Mouse (Mus musculus) CH12F3 (cell line): Measurements from ENCODE around the gene Pex14.

Source experiments
- in situ Hi-C: fragments of 300-500 bp; cut with MboI; formaldehyde crosslinking; loops from 2 replicates; pipeline ENCODE4 v1.14.3; 2020; ENCODE audit warnings: low sequenced_read_pairs

Gene Pex14

DNA sequence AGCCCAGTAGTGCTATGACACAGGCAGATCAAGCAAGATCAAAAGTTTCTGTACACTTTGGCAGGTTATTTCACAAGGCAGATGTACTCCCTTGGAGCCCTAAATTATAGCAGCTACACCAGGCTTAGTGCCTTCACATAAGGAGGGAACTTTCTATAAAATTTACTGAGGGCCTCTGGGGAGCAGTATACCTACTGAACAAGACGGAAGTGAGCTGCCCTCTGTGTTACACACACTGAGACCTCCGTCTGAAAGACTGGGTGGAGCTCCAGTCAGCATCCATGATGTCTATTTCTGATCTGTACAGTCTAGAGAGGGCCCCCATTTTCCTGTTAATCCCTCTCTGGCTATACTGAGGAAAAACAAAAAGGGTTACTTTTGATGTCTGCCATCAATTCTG is 109.6 kb downstream of the Pex14 start:
- in situ Hi-C loops: no loop called here

DNA sequence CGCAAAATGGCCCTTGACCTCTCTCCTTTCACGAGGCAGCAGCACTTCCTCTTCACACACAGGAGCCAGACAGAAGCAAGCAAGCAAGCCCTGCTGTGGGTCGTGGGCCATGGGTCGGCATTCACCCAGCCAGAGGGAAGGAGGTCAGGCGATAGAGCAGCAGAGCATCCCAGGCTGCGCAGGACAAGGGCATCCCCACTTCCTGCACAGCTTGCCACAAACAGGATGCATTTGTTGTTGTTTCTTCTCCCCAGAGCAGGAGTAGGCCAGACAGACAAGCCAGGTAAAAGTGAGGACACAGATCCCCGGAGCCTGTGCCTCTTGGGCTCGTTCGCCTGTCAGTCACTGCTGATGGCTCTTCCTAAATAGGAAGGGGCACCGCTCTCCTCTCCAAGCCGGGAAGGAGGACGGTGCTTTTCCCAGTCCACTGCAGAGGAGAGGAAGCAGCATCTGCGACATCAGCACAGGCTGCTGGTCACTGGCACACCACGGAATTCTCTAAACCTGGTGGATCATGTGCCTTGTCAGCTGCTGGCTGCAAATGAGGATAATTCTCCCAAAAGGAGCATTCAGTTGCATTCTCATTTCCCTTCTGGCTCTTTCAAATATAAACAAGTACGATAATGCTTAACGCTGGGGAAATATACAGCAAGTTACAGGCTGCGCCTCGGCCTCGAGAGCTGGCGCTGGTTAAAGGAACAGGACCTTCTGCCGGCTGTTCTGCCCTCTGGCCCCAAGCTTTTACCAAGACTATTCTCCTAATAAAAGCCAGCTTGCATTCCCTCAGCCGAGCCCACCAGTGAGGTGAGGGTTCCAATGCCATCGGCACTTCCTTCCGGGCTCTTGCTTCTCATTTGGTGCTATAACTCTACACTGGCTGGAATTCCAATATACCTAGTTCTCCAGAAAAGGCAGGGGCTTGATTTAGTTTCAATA is 113.9 kb downstream of the Pex14 start:
- in situ Hi-C loops: no loop called here

DNA sequence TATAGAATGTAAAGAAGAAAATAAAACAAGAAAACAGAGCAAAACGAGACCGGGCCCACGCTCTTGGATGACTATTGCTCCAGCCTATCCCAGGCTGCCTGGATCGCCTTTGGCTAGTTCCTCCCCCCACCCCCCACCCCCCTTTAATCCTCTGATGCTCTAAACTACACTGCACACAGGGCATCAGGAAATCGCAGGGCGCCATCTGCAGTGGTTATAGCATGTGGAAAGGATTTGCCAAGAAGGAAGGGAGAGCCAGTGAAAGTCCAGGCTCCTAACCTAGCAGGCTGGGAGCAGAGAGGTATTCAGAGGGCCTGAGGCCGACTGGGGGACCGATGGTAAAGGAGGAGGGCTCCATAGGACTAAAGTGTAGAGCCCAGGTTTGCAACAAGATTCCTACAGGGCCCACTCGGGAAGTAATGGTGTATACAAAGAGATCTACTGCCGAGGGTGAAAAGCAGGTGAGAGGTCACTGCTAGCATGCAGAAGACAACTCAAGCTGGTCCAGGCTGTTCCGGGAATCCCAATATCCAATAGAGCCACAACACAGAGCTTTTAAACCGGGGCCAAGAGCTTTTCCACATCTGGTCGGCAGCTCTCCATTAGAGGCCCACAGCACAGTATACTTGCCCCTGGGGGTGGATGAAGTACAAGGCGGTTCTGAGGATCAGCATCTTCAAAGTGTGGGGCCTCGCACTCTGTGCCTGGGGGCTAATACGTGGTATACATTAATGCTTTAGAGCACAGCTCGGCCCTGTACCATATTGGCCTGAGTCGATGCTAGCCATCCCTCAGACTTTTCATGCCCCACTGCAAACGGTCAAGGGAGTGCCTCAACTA is 114.8 kb downstream of the Pex14 start:
- in situ Hi-C loops: no loop called here

DNA sequence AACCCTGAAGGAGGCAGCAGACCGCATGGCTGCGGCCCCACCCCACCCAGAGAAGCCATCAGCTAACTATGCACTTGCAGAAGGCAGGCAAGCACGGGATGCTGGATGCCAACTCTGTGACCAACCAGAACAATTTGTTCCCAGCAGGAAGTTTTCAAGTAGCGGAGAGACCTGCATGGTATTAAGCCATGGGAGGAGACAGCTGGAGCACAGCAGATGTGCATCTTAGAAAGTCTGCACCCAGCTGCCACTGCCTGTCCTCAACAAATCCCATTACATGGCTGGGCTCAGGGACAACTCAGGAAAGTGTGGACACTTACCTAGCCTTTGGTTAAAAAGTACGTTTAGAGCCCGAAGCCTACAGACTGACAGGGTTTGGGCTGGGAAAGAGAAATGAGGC is 117.4 kb downstream of the Pex14 start:
- in situ Hi-C loops: no loop called here

DNA sequence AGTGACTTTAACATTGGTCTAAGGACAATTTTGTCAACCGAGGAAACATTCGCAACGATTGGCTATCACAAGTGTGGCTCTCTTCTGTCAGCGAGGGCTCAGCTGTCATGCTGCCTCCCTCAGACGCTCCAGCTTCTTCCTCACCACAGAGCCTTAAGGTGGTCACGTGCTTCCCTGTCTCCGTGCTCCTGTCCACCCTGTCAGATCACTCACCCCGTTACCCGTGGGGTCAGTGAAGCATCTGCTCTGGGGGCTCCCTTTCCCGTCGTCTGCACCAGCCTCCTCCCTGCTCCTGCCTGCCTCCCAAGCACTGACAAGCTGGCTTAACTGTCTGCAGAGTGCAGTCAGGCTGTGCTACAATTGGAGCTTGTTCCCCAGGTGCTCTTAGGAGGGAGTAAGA is 119.8 kb downstream of the Pex14 start:
- in situ Hi-C loops: no loop called here

DNA sequence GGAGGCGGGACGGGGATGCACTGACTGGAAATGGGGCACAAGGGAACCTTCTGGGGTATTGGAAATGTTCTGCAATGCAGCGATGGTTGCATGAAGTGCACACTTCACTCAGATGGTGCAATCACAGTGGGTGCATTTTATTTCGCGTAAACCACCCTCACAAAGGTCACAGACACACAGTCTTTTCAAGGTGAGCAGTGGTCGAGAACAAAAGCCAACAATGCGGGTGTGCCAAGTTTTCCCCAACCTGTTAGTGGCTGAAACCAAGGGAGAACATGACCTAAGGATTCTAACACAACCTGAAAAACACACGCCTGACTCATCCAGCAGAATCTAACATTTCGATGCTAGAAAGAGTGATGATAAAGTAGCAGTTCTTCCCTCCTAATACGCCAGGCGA is 120.8 kb downstream of the Pex14 start:
- in situ Hi-C loops: no loop called here

DNA sequence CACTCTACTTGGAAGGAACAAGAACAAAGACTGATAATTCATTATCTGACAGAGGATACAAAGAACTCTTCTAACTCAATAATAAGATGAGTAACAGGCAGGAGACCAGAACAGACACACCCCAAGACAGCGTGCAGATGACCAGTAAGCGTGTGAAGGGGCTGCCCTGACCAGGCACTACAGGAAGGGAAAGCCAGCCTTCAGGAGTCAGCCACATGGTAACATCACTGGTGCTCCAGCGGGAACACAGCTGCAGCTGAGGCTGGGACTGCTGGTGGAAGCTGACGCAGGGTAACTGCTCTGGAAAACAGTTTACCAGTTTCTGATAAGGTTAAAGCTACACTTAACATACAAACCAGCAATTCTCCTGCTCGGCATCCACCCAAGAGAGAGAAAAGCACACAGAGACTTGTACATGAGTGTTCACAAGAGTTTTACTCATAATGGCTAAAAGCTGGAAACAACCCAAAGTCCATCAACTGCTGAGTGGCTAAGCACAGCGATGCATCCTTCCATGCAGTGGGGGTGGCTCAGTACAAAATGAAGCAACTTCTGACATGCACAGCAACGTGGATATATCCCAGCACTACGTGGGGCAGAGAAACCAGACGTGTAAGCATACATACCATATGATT is 121.3 kb downstream of the Pex14 start:
- in situ Hi-C loops: no loop called here

DNA sequence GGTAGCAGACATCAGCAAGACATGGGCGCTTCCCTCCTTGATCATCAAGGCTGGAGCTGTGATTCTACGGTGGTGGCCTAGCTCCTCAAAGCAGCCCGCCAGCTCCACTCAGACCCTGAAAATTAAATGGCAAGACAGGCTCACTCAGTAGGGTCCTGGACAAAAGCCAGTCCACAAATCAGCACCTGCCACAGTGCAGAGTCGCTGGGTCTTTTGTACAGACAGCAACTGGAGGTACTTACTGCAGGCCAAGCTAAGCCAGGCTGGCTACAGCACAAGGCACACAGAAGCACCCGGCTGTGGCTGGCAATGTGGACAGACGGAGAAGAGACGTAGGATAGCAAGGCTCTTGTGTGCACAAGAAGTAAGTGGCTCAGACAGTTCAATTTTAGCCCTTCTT is 124.8 kb downstream of the Pex14 start:
- in situ Hi-C loops: no loop called here

DNA sequence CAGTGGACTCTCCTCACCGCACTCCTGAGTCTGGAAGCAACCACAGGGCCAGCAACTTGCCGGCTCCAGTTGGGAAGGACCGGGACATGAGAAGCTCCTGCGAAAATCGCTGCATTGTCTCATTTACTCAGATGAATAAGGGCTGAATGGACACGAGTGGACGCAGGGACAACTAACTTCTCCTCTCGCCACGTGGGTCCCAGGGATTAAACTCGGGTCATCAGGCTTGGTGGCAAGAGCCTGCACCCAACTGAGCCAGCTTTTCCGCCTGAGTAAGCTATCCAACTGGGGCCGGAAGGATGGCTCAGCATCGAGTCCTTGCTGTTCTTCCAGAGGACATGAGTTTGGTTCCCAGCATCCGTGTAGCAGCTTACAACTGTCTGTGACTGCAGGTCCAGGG is 126.3 kb downstream of the Pex14 start:
- in situ Hi-C loops: no loop called here

DNA sequence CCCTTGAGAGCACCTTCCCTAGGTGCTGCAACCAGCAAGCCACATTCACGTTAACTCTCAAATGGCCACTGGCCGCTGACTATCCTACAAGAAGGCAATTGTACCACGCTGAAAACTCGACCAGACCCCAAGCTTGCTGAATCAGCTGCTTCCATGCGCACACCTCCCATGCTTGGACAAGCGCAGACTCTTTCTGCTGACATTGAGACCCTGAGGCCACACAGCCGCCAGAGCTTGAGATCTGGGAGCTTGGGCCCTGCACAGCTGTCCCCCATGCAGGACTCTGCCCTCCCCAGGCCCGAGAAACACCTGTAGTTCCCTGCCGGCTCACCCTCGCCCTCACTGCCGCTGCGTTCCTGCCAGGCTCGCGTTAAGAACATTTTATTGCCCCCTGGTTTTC is 127.0 kb downstream of the Pex14 start:
- in situ Hi-C loops: no loop called here

DNA sequence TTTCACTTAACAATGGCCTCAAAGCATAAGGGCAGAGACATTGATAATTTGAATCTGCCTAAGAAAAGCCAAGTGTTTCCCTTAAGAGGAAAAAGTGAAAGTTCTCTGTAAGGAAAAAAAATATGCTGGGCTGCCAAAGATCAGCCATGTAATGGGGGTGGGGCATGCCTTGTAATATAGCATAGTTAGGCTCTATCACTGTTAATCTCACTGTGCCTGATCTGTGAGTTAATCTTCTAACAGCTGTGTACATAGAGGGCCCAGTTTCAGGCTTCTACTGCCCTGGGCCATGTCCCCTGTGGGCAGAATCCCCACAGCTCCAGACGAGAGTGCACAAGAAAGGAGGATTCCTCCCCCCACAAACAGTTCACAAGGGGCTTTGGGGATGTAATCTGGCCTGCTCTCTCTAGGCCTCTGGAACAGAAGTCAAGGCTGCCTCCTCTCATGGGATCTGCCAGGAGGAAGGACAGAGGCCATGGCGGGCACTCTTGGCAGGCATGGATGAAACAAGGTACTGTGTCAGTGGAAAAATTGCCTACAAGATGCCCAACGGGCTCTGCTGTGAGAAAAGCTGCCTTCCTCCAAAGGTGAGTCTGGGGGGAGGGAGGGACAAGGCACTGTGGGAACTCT is 127.9 kb downstream of the Pex14 start:
- in situ Hi-C loops: no loop called here

DNA sequence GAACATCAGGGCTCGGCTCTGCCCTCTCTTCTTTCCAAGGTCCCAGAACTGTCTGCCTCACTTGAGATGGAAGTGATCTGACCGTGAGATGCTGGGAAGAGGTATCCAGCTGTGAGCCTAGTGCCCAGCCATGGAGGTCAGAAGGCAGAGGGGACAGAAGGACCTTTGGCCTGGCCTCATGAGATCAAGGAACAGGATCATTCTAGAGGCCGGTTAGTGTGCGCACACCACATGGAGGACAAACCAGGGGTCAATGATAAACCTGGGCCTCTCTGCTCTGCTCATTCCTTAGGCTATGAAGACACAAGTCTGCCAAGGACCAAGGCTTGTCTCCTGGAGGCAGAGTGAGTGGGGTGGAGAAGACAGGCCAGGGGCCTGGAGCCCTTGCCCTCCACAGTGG is 128.9 kb downstream of the Pex14 start:
- in situ Hi-C loops: no loop called here

DNA sequence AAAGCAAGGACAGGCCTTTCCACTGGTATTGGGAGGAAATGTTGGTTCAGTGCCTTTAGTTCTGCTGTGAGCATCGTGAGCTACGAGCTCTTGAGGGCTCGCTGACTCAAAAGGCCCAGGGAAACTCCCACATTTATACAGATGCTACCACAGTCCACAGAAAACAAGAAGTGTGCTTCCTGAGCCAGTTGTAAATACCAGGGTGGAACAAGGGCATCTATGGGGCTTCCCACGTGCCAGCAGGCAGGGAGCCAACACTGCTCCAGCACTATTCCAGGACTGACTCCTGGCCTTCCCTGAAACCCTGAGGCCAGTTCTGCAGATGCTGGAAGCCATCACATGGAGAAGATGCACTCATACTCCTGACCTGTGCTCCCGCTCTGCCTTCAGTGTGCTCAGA is 130.1 kb downstream of the Pex14 start:
- in situ Hi-C loops: no loop called here

DNA sequence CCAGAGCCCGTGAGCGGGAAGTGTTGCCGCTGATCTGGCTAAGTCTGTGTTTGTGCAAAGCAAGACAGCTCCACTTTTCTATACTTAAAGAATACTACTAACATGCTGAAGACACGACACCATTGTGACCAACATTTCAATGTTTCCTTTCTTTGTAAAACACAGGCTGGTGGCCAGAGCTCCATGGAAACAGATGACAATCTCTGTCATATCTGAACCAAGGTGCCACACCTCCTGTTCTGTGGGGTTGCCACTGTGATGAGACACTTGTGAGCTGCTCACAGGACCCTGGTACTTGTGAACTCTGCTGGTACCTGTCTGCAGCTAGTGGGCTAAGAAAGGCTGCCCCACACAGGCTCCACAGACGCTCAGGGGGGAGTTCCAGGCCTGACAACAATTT is 130.8 kb downstream of the Pex14 start:
- in situ Hi-C loops: no loop called here

DNA sequence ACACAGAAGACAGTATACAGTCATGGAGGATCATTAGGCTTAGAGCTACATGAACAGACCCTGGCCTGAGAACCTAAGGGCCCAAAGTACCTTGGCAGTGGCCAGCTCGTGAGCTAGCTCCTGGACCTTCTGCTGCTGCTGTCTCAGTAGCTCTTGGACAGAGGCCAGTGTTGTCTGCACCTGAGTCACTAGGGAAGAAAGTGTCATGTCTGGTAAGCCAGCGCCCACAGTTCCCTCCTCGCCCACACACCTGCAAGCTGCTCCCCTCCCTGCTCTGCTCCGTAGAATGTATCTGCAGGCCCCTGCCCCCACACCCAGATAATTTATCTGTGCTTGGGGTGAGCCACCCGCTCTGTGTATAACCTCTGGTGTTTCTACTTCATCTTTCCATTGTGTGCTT is 133.5 kb downstream of the Pex14 start:
- in situ Hi-C loops: no loop called here

DNA sequence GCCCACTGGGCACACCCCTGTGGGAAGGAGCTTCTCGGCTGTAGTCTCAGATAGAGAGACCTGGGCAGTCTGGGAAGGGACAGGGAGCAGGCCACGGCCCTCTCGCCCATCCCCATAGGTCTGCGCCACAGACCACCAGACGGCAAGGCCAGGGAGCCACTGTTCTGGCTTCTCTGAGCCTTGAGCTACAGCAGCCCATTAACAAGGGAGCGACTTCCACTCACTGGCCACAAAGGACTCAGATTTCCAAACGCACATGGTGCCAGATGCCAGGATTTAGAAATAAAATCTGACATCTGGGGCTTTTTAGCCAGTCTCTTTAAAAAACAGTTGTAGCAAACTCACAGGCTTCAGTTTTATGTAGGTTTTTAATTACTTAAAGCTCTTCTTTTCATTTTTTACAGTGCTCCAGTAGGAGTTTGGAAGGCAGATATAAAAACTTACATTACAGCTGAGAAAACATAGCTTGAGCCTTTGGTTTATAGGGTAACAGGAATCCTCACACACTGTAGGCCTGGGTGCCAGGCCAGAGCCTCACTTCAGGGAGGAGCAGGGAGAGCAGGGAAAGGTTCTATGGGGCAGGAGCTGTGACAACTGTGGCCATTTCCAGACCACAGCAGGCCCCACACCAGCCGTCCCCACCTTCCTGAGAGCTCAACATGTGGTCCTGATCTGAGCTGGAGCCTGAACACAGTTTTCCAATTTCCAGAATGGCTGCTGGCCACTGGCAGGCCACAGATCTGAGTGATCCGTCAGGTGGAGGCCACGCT is 134.9 kb downstream of the Pex14 start:
- in situ Hi-C loops: no loop called here

DNA sequence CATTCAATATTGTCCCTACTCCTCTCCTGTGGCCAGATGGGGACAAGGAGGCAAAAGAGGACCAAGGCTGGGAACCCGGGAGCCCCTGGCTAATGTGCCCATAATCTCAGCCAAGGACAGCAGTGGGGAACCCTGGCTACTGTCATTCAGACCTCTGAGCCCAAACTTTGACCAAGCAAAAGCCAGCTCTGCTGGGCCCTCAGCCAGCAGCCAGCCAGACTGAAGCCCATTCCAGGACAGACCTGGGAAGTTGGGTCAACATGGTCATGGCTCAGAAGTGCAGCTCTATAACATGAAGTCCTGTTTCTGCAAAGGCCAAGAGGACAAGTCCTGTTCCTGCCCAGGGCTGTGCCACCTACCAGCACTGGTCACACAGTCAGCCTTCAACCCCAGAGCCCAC is 137.6 kb downstream of the Pex14 start:
- in situ Hi-C loops: no loop called here

DNA sequence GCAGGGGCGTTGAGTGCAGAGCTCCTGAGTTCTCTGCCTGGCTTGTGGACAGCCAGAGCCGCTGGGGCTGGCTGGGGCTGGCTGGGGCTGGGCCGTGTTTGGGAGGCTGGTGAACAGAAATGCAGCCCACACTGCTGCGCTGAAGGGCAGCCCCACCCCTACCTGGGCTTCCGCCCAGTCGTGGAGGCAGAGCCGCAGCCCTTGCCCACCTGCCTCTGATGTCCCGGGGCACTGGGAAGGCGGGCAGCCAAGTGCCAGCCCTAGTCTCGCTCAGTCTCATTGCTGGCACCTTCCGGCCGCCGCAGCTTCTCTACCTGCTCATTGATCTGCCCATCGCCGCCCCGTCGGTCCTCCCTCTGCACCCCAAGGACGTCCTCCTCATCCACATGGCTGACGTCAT is 138.6 kb downstream of the Pex14 start:
- in situ Hi-C loops: no loop called here

DNA sequence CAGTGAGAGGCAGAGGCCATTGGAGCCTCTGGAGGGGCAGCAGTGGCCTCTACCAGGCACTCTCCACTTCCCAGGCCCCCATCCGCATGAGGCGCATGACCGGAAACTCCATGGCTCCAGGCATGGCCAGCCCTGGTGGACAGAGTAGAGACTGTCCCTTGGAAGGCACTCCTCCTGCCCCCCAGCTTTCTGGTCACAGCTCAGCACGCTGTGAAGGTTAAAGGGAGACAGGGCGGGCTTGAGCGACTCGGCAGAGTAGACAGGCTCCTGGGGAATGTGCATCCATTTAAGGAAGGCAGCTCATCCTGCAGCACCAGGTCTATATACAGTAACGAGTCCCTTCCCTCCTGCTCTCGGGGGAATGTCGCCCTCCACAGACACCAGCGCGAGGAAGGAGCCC is 139.7 kb downstream of the Pex14 start:
- in situ Hi-C loops: no loop called here

DNA sequence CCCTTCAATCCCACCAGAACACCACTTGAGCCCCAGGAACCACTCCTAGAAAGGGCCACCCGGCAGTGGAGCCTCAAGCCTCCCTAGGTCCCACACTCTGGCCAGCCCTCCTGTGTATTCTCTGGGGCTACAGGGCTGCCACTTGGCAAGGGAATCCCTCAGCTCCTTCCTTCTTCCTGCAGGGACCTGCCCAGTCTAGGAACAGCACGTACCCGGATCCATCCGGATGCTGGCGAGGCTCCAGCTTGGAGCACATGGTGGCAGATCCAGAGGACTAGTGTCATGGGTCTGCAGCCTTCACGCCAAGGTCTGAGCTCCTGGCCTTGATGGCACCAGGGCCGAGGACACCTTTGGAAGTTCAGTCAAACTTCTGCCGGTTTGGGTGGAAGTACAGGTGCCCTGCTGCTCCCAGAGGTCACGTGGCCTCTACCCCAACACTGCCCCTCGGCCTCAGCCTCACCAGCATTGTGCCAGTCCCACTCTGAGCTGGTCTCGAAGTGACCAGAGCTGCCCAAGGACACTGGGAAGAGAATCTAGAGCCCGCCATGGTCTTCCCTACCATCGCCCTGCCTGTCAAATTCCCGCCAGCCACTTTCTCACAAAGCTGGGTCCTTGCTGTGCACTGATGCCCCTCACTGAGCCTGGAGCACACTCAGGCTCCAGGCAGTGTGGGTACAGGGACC is 144.4 kb downstream of the Pex14 start:
- in situ Hi-C loops: no loop called here
